Mouse (Mus musculus): Measurements from ENCODE around the gene Zeb2. TPM values are rescaled to one million over a fixed set of nuclear protein-coding genes. Genes with fewer than 3 reads are reported as not detected.

Gene Zeb2
- polyA plus RNA-seq, 1 experiment from 2014 or later = 53.6 TPM

GRCm38 (mm10) chr2:44952830-44953422 is 164.3 kb downstream of the Zeb2 start:
- H3K27me3 ChIP-seq = no peaks in the 10 kb centered on the region
- no peak for ATAC-seq (ENCODE audit: insufficient number of reproducible peaks, low FRiP score, low TSS enrichment, low read depth)
- no peak overlapping the region for H3K4me2 ChIP-seq
- H3K27ac ChIP-seq = no peak overlapping the region
- no peak overlapping the region for H3K4me3 ChIP-seq
- H3K36me3 ChIP-seq = no peaks in the 10 kb centered on the region
- no peaks in the 10 kb centered on the region for H3K9me3 ChIP-seq
- 46% methylated on average over 6 of the region's 6 CpGs for WGBS
- no peak overlapping the region for H3K9ac ChIP-seq
- H3K4me1 ChIP-seq = 0 out of 2 replicates have a peak, but pooled peaks cover 3% of the 10 kb centered on the region

GRCm38 (mm10) chr2:44951651-44952213 is 165.5 kb downstream of the Zeb2 start:
- 49% methylated on average over 4 of the region's 4 CpGs for WGBS
- H3K27me3 ChIP-seq = no peaks in the 10 kb centered on the region

DNA sequence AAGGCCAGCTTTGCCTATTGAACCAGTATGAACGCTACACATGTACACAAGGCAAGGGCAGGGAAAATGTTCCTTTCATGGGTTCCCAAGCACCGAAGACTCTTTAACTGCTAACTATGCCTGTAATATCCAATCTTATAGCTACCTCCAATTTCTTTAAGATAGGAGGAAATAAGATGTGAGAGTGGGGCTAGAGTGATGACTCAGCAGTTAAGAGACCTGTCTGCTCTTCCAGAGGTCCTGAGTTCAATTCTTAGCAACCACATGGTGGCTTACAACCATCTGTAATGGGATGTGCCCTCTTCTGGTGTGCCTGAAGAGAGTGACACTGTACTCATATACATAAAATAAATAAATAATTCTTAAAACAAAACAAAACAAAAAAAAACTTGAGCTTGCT is 172.5 kb downstream of the Zeb2 start:
- no peak overlapping the region for H3K4me2 ChIP-seq
- no peak overlapping the region for H3K4me3 ChIP-seq
- H3K27me3 ChIP-seq = no peaks in the 10 kb centered on the region
- H3K36me3 ChIP-seq = no peaks in the 10 kb centered on the region
- no peaks in the 10 kb centered on the region for H3K9me3 ChIP-seq
- no peak overlapping the region for H3K27ac ChIP-seq
- no peak for ATAC-seq (ENCODE audit: insufficient number of reproducible peaks, low FRiP score, low TSS enrichment, low read depth)
- H3K9ac ChIP-seq = no peak overlapping the region
- H3K4me1 ChIP-seq = no peaks in the 10 kb centered on the region
- WGBS = 94% methylated on average over 2 of the region's 2 CpGs

More at GRCm38 (mm10) chr2:44951651-44952213, 165.5 kb downstream of the Zeb2 start:
- H3K36me3 ChIP-seq = no peaks in the 10 kb centered on the region
- H3K27ac ChIP-seq = no peak overlapping the region
- H3K9ac ChIP-seq = no peak overlapping the region
- H3K4me3 ChIP-seq = no peak overlapping the region
- H3K4me1 ChIP-seq = 0 out of 2 replicates have a peak, but pooled peaks cover 3% of the 10 kb centered on the region
- ATAC-seq (ENCODE audit: insufficient number of reproducible peaks, low FRiP score, low TSS enrichment, low read depth) = no peak
- H3K4me2 ChIP-seq = no peak overlapping the region
- H3K9me3 ChIP-seq = no peaks in the 10 kb centered on the region

Small RNA genes within 50 kb of the gene (microRNA-seq; reads per million reads assigned to microRNA genes)
- not detected for gene Mir5129

Other genes with a start within 250 kb of the Zeb2 start
- gene Gtdc1, start 189.7 kb downstream of the Zeb2 start, polyA plus RNA-seq (2015; fragmentation: Nextera tagmentation; extraction: Ambion mirVana) = 12.5 and 19.2 TPM in 2 replicates